Mouse (Mus musculus) bone marrow, adult 2 months (tissue): ENCODE data around the gene C2cd5.

Experiments used
- CTCF ChIP-seq: fragments of 200-500 bp; IDR thresholded peaks from 2 replicates; pipeline ENCODE4 v1.5.1; 2011; ENCODE audit warnings: low read length, control low read depth; ENCODE audit not compliant: control insufficient read depth, insufficient read depth
- POLR2A ChIP-seq: fragments of 200-500 bp; IDR thresholded peaks from 2 replicates; pipeline ENCODE4 v1.6.1; 2011; ENCODE audit warnings: low read depth, mild to moderate bottlenecking, control low read depth, low read length, borderline replicate concordance; ENCODE audit not compliant: control insufficient read depth

- no peak for TF ChIP-seq POLR2A
- no peak for TF ChIP-seq CTCF
Measured at GRCm38 (mm10) chr6:143080774-143081173, 19.2 kb downstream of the C2cd5 start.
